Mouse (Mus musculus) G1E-ER4 (cell line): ENCODE data around the gene Slc44a4. TPM values are rescaled to one million over a fixed set of nuclear protein-coding genes. Genes with fewer than 3 reads are reported as not detected.
"Not testable (repeated sequence)": the region's sequence is repeated elsewhere in the genome, so short reads cannot be mapped to it uniquely, and the experiment has no call there.

Experiments
- GATA1 ChIP-seq: IDR thresholded peaks from one replicate; pipeline ENCODE4 v1.8.0; 2012; ENCODE audit warnings: low read length, inconsistent platforms
- polyA plus RNA-seq: library from polyadenylated mRNA; stranded (reverse); fragments of >175 nt; gene quantifications from 2 replicates; pipeline ENCODE4 v1.2.3, GENCODE M21; 2012

Gene Slc44a4
- polyA plus RNA-seq, 1 experiment: not detected

DNA sequence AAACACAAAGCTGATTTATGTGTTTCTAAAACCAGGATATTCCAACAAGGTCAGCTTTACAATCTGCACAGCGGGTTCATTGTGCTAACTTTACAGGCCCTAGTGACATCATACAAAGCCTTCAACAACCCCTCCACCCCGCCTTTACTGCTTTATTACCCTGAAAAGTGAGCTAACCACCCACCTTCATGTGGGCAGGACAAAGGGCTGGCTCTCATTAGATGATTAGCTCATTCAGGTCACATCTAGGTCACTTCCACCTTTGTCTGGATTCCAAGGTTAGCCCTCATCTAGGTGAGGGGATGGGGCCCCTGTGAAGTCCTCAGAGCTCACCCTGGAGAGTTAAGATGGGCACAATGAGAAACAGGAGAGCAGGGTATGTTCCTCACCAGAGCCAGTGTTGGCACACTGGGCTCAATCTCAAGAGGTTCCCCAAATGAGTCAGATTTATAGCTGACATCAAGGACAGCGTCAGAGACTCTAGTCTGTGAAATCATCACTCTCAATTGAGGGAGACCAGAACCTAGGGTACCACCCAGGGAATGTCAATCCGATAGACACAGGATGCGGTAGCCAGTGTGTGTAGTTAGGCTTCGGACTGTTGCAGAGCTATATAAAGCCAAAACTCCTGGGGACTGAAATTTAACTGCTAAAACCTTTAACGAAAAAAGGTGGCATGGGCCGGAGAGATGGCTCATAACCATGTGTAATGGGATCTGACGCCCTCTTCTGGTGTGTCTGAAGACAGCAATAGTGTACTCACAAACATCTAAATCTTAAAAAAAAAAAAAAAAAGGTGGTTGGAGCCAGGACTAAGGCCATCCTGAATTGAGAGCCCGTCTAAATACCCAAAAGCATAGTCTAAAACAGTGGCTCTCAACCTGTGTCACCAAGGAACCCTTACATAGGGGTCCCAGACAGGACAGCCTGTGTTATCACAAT lies 36.5 kb downstream of the Slc44a4 start:
- no peak for TF ChIP-seq GATA1

DNA sequence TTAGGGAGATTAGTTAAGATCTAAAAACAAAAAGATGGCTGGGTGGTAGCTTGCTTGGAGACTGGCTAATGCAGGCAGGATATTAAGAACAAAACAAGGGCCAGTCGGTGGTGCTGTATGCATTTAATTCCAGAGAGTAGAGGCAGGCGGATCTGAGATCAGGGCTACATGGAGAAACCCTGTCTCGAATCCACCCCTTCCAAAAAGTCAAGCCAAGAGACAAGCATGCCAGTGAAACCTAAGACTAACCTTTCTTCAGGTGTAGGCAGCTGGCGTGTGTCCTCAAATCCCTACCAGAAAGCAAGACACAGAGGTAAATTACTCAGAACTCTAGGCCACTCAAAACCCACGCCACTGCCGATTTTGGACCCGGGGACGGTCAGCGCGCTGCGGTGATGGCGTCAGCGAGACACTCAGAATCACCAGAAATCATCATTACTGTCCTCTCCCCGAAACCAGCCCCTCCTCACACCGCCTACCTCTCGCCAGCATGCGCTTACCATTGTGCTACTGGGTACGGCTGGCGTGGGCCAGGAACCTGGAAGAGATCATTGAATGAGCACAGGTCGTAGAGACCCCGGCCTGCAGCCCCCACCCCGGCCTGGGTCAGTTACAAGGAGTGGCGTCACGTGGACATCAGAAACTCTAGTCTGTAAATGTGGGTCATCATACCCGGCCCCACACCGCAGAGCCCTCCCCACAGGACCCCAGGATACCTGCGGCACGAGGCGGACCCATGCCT lies 37.5 kb downstream of the Slc44a4 start:
- no peak for TF ChIP-seq GATA1

GRCm38 (mm10) chr17:34952378-34953040 lies 38.2 kb downstream of the Slc44a4 start:
- TF ChIP-seq GATA1: no peak

- TF ChIP-seq GATA1: no peak
Observed at GRCm38 (mm10) chr17:34953258-34953657, 39.0 kb downstream of the Slc44a4 start.

DNA sequence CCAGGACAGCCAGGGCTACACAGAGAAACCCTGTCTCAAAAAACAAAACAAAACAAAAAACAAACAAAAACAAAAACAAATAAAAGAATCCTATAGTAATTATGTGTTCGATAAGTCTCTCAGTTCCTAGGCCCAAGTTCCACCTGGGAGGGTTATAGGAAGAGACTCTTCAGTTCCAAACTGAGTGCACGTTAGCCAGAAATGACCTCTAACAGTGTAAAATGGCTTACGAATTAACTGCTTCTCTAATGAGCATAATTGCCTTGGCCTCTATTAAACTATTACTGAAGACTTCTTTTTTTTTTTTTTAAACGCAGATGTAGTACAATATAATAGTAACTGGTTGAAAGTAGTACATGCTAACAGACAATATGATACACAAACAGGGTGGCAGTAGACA lies 39.6 kb downstream of the Slc44a4 start:
- no peak for TF ChIP-seq GATA1

DNA sequence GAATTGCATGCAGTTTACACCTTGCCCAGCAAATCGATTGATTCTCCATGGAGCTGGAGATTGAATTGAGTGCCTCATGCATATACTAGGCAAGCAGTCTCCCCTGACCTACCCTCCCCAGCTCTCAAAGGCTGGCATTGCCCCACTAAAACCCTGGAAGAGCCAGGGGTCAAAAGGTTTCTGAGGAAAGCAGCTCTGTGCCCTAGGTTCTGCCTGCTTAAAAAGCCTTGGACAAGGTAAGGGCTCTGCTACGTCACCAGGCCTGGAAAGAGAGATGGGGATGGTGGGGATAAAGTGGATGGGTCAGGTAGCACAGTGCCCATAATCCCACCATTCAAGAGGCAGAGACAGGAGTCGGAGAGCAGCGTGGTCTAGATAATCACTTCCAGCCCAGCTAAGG lies 40.6 kb downstream of the Slc44a4 start:
- TF ChIP-seq GATA1: no peak

DNA sequence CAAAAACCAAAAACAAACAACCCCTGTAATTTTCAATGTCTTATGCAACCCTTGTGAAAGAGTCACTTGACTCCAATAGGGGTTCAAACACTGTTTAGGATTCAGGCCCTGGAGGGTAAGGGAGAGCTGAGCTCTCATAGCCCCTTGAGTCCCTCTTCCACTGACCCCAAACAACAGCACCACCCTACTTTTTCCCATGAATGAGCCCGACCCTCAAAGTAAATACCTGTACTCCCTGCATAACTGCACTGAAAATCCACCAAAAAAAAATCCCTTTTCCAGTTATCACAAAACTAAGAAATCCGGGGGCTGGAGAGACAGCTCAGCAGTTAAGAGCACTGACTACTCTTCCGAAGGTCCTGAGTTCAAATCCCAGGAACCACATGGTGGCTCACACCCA lies 41.6 kb downstream of the Slc44a4 start:
- TF ChIP-seq GATA1: no peak

GRCm38 (mm10) chr17:34956340-34956739 lies 42.1 kb downstream of the Slc44a4 start:
- no peak for TF ChIP-seq GATA1

DNA sequence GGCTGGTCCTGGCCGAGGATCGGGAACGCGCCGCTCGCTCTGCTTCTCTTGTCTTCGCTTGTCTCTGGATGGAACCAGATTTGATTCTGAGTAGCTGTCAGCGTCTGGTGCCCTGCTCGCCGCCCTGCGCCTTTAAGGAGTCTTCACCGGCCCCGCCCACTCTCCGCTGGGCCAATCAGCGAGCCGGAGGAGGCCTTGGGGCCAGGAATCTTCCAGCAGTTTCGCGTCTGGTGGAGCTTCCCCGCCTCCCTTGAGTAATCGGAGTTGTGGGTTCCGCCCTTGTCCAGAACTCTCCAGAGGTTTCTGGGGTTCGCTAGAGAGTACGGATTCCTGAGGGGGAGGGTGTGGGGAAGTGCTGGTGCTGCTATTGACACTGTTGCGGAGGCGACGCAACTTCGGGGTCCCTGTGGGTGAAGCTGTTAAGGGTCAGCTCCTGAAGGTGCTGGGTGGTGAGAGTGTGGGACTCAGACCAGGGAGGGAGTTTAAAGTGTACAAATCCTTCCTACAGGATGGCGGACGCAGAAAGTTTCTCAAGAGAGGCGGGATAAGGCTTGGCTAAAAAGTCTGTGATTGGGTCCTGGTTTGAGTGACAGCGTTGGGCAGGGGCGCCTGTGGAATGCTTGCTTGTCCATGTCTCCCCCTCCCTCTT lies 45.0 kb downstream of the Slc44a4 start, which contains the start of gene Hspa1b:
TSS of gene Hspa1b (minus strand) at position 109 of the 649 bp plus-strand sequence.
- TF ChIP-seq GATA1: not testable (repeated sequence)

- TF ChIP-seq GATA1: no peak
Observed at GRCm38 (mm10) chr17:34959881-34960515, 45.7 kb downstream of the Slc44a4 start.

DNA sequence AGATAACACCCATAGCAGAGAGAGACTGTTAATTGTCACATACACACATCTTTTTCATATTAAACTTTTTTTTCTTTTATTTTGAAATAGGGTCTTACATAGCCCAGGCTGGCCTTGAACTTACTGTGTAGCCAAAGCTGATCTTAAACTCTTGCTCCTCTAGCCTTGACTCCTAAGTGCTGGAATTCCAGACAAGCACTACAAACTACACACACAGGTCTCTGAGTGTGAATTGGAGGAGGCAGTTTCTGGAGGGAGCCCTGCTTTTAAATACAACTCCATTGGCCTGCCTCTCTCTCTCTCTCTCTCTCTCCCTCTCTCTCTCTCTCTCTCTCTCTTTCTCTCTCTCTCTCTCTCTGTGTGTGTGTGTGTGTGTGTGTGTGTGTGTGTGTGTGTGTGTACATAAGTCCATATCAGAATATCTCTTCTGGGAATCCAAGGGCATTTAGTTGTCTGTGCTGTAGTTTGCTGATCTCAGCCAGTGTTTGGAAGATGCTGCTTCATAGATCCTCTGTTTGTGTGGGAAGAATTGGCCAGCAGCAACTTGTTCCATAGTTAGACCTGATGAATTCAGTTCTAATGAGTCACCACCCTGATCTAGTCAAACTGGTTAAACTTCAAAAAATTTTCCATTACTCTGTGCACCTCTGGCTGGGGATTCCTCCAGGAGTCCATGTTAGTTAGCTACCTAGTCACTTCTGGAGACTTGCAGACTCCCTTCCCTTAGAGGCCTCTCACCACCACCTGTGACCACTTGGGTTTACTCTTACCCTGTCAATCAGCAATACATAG lies 46.6 kb downstream of the Slc44a4 start:
- TF ChIP-seq GATA1: no peak

DNA sequence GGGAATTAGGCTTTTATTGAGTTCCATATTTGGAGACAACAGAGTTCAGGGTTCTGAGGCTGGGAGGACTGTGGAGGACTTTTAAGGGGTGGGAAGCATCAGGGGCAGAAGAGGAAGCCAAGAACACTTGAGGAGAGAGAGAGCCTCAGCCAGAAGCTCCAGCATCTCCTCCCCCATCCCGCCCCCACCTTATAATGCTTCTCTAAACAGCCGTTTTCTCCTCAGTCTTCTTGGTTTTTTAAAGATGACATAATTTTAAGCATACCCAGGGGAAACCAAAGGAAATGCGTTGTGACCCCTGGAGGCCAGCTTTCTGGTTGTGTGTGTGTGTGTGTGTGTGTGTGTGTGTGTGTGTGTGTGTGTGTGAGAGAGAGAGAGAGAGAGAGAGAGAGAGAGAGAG lies 47.9 kb downstream of the Slc44a4 start:
- TF ChIP-seq GATA1: no peak

DNA sequence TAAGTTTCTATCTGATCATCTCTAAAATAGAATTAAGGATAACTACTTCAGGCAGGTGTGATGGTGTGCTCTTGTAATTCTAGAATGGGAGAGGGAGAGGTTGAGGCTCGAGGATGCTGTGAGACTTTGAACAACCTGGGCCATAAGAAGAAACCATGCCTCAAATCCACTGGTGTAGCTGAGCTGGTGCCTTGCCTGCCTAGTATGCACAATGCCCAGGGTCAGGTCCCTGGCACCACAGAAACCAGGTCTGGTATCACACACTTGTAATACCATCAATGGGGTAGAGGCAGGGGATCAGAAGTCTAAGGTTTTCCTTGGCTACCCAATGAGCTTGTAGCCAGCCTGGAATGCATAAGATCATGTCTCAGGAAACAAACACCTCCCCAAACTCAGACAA lies 48.6 kb downstream of the Slc44a4 start:
- TF ChIP-seq GATA1: no peak

DNA sequence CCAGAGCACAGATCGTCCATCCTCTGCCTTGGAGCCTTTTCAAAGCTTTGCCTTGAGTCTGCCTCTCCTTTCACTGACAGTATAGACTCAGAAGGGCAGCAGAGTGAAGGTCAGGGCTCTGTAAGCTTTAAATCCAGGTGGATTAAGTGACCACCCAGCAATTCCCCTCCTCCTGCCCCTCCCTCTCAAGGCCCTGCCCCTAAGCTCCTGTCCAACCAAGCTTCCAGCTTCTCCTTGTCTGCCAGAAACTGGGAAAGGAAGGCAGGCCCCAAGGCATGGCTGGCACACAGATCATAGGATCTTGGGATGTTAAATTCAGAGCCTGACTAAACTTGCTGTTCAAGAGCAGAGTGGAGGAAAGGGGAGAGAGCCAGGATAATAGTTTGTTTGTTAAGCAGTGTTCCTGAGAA lies 50.4 kb downstream of the Slc44a4 start:
- no peak for TF ChIP-seq GATA1
